Mouse (Mus musculus): ENCODE measurements around the gene Rasgef1a. TPM values are rescaled to one million over a fixed set of nuclear protein-coding genes. Genes with fewer than 3 reads are reported as not detected.
A peak's percentile ranks its signal among the peaks of the same experiment; 100 is the strongest.

Gene Rasgef1a
- total and polyA plus RNA-seq, 2 experiments from 2014 or later: 13.1 to 25.4 TPM

- 65% methylated on average over 7 of the region's 7 CpGs for WGBS
- H3K27me3 ChIP-seq (ENCODE audit: insufficient read depth, low read length): no peaks in the 10 kb centered on the region
- no peaks in the 10 kb centered on the region for H3K36me3 ChIP-seq (ENCODE audit: insufficient read depth)
- DNase-seq: no peak
- H3K27ac ChIP-seq (ENCODE audit: low read depth, low read length): no peak overlapping the region
- H3K9me3 ChIP-seq (ENCODE audit: low read length): no peaks in the 10 kb centered on the region
- H3K4me3 ChIP-seq (ENCODE audit: low read depth, low read length): no peak overlapping the region
- TF ChIP-seq CTCF (IDR thresholded peaks at IDR 0.05; ENCODE audit: low read depth): no peak
- H3K4me1 ChIP-seq (ENCODE audit: insufficient read depth): no peaks in the 10 kb centered on the region
- ATAC-seq: no peak
- no peak overlapping the region for H3K9ac ChIP-seq
- no peak overlapping the region for H3K4me2 ChIP-seq (ENCODE audit: low read depth)
Measured at GRCm38 (mm10) chr6:118045892-118046291, 34.7 kb downstream of the Rasgef1a start.

GRCm38 (mm10) chr6:118046511-118046910 lies 35.3 kb downstream of the Rasgef1a start:
- H3K27ac ChIP-seq (ENCODE audit: low read depth, low read length): no peak overlapping the region
- DNase-seq: no peak
- H3K4me1 ChIP-seq (ENCODE audit: insufficient read depth): no peaks in the 10 kb centered on the region
- no peak overlapping the region for H3K9ac ChIP-seq
- H3K4me3 ChIP-seq (ENCODE audit: low read depth, low read length): no peak overlapping the region
- 88% methylated on average over 3 of the region's 3 CpGs for WGBS
- H3K36me3 ChIP-seq (ENCODE audit: insufficient read depth): no peaks in the 10 kb centered on the region
- H3K27me3 ChIP-seq (ENCODE audit: insufficient read depth, low read length): no peaks in the 10 kb centered on the region
- no peak overlapping the region for H3K4me2 ChIP-seq (ENCODE audit: low read depth)
- no peak for TF ChIP-seq CTCF (IDR thresholded peaks at IDR 0.05; ENCODE audit: low read depth)
- no peaks in the 10 kb centered on the region for H3K9me3 ChIP-seq (ENCODE audit: low read length)
- ATAC-seq: no peak

DNA sequence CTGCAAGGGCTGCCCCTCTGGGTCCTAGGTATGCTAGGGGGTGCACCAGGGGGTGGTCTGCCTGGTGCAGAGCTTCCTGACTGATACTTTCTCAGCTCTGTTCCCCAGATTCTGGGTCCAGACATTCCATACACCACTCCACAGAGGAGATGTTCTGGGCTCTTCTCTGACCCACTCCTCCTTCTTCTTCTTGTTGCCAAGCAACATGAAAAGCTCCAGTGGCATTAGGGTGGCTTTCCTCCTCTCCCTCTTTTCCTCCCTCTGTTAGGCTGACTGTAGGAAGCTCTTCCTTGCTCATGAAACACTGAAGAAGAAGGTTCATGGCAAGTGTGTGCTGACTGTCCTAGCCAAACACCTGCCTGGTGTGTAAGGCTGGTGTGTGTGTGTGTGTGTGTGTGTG lies 35.7 kb downstream of the Rasgef1a start:
- no peak overlapping the region for H3K4me2 ChIP-seq (ENCODE audit: low read depth)
- H3K36me3 ChIP-seq (ENCODE audit: insufficient read depth): no peaks in the 10 kb centered on the region
- DNase-seq (no peak), ATAC-seq (peak; percentile 54)
- no peaks in the 10 kb centered on the region for H3K9me3 ChIP-seq (ENCODE audit: low read length)
- H3K27me3 ChIP-seq (ENCODE audit: insufficient read depth, low read length): no peaks in the 10 kb centered on the region
- no peak overlapping the region for H3K27ac ChIP-seq (ENCODE audit: low read depth, low read length)
- H3K4me3 ChIP-seq (ENCODE audit: low read depth, low read length): no peak overlapping the region
- H3K9ac ChIP-seq: no peak overlapping the region
- no peaks in the 10 kb centered on the region for H3K4me1 ChIP-seq (ENCODE audit: insufficient read depth)
- no peak for TF ChIP-seq CTCF (IDR thresholded peaks at IDR 0.05; ENCODE audit: low read depth)

GRCm38 (mm10) chr6:118047811-118048505 lies 36.7 kb downstream of the Rasgef1a start:
- no peak for DNase-seq
- H3K36me3 ChIP-seq (ENCODE audit: insufficient read depth): no peaks in the 10 kb centered on the region
- 80% methylated on average over 4 of the region's 4 CpGs for WGBS
- no peaks in the 10 kb centered on the region for H3K4me1 ChIP-seq (ENCODE audit: insufficient read depth)
- H3K27me3 ChIP-seq (ENCODE audit: insufficient read depth, low read length): no peaks in the 10 kb centered on the region
- no peaks in the 10 kb centered on the region for H3K9me3 ChIP-seq (ENCODE audit: low read length)
- no peak overlapping the region for H3K4me2 ChIP-seq (ENCODE audit: low read depth)
- TF ChIP-seq CTCF (IDR thresholded peaks at IDR 0.05; ENCODE audit: low read depth): no peak
- no peak for ATAC-seq
- H3K27ac ChIP-seq (ENCODE audit: low read depth, low read length): no peak overlapping the region
- no peak overlapping the region for H3K4me3 ChIP-seq (ENCODE audit: low read depth, low read length)
- H3K9ac ChIP-seq: no peak overlapping the region

- Histone ChIP-seq H3K27ac (ENCODE audit: low read depth, low read length) (no peak overlapping the region), H3K27me3 (ENCODE audit: insufficient read depth, low read length) (no peaks in the 10 kb centered on the region), H3K36me3 (ENCODE audit: insufficient read depth) (no peaks in the 10 kb centered on the region), H3K9ac (no peak overlapping the region), H3K4me1 (ENCODE audit: insufficient read depth) (no peaks in the 10 kb centered on the region), H3K4me2 (ENCODE audit: low read depth) (no peak overlapping the region), H3K4me3 (ENCODE audit: low read depth, low read length) (no peak overlapping the region), H3K9me3 (ENCODE audit: low read length) (no peaks in the 10 kb centered on the region)
- no peak for TF ChIP-seq CTCF (IDR thresholded peaks at IDR 0.05; ENCODE audit: low read depth)
- 88% methylated on average over 6 of the region's 6 CpGs for WGBS
- DNase-seq (no peak), ATAC-seq (no peak)
Measured at GRCm38 (mm10) chr6:118049776-118050175, 38.5 kb downstream of the Rasgef1a start.

DNA sequence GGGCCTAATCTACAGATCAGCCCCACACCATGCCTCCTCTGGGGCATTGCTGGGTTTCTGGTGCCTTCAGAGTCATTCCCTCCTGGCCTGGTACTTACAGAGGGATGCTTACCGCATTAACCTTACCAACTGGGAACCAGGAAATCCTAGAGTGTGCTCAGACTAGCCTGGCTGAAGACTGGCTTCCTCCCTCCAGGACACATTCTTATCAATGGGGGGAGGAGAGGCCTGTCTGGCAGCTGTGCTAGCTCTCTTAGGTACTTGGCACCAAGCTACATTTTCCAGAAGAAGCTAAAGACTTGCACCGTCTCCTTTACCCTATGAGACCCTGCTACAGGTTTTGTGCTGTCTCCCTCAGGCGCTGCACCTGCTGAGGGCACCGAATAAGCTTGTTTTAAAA lies 40.2 kb downstream of the Rasgef1a start:
- H3K27ac ChIP-seq (ENCODE audit: low read depth, low read length): no peak overlapping the region
- DNase-seq (no peak), ATAC-seq (no peak)
- no peaks in the 10 kb centered on the region for H3K4me1 ChIP-seq (ENCODE audit: insufficient read depth)
- H3K4me3 ChIP-seq (ENCODE audit: low read depth, low read length): no peak overlapping the region
- H3K4me2 ChIP-seq (ENCODE audit: low read depth): no peak overlapping the region
- H3K36me3 ChIP-seq (ENCODE audit: insufficient read depth): no peaks in the 10 kb centered on the region
- 84% methylated on average over 4 of the region's 4 CpGs for WGBS
- H3K27me3 ChIP-seq (ENCODE audit: insufficient read depth, low read length): no peaks in the 10 kb centered on the region
- H3K9ac ChIP-seq: no peak overlapping the region
- no peaks in the 10 kb centered on the region for H3K9me3 ChIP-seq (ENCODE audit: low read length)
- no peak for TF ChIP-seq CTCF (IDR thresholded peaks at IDR 0.05; ENCODE audit: low read depth)

- Histone ChIP-seq H3K4me3 (ENCODE audit: low read depth, low read length) (no peak overlapping the region), H3K27me3 (ENCODE audit: insufficient read depth, low read length) (no peaks in the 10 kb centered on the region), H3K4me1 (ENCODE audit: insufficient read depth) (no peaks in the 10 kb centered on the region), H3K9me3 (ENCODE audit: low read length) (no peaks in the 10 kb centered on the region), H3K9ac (no peak overlapping the region), H3K27ac (ENCODE audit: low read depth, low read length) (no peak overlapping the region), H3K36me3 (ENCODE audit: insufficient read depth) (no peaks in the 10 kb centered on the region), H3K4me2 (ENCODE audit: low read depth) (no peak overlapping the region)
- DNase-seq (no peak), ATAC-seq (no peak)
- TF ChIP-seq CTCF (IDR thresholded peaks at IDR 0.05; ENCODE audit: low read depth): 0 out of 2 replicates have a peak, but pooled peaks have one; percentile 9
- WGBS: 79% methylated on average over 10 of the region's 10 CpGs
Measured at GRCm38 (mm10) chr6:118055209-118055608, 44.0 kb downstream of the Rasgef1a start.

All from forebrain, postnatal 0 days (tissue).